Mouse (Mus musculus): ENCODE measurements around the gene Gtf2a2. TPM values are rescaled to one million over a fixed set of nuclear protein-coding genes. Genes with fewer than 3 reads are reported as not detected.

Gene Gtf2a2
- polyA plus RNA-seq, 1 experiment = 9.2 TPM

DNA sequence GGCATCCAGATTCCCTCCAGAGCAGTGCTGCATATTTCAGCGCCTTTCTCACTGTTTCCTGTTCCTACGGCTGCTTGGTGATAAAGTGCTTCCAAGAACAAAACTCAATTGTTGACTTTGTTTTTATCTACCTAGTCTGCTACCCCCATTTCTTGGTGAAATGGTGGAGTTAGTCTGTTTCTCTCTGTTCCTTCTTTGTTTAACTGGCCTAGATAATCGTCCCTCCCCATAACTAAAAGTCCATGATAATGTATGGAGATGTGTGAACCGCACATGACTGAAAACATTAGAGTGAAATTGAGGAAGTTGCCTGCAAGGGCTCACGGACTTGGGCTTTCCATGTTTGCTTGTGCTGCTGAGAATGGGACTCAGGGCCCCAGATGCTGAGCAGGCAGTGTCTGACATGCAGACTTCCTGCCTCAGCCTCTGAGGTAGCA is 19.5 kb upstream of the Gtf2a2 start:
- H3K27me3 ChIP-seq (ENCODE audit: control insufficient read depth) = no peaks in the 10 kb centered on the region
- no peak overlapping the region for H3K4me3 ChIP-seq (replicated peaks)
- TF ChIP-seq GATA1 (IDR thresholded peaks at IDR 0.05; ENCODE audit: low read length) = no peak
- no peak for TF ChIP-seq TAL1 (IDR thresholded peaks at IDR 0.05; ENCODE audit: low read length)
- peaks cover 44% of the 10 kb centered on the region for H3K4me1 ChIP-seq (ENCODE audit: control insufficient read depth)
- H3K9me3 ChIP-seq (ENCODE audit: control insufficient read depth, low read length) = no peaks in the 10 kb centered on the region
- peaks cover 57% of the 10 kb centered on the region for H3K36me3 ChIP-seq (ENCODE audit: control insufficient read depth)

DNA sequence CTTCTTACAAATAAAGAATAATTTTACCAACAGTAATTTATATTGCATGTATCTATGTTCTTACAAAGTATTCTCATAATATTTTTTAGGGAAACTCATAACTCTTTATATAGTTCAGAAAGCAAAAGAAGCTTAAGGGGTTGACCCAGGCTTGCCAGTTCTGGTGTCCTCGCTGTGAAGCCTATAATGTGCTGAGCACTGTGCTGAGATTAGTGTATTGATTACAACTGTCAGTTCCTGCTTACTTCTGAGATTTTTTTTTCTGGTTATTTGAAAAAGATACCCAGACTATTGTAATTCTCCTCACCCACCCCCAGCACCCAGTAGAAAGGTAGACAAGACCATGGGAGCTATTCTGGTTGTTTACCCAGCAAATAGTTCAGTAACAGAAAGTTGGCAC is 18.9 kb upstream of the Gtf2a2 start:
- H3K36me3 ChIP-seq (ENCODE audit: control insufficient read depth) = peaks cover 63% of the 10 kb centered on the region
- H3K27me3 ChIP-seq (ENCODE audit: control insufficient read depth) = no peaks in the 10 kb centered on the region
- no peak overlapping the region for H3K4me3 ChIP-seq (replicated peaks)
- no peak for TF ChIP-seq TAL1 (IDR thresholded peaks at IDR 0.05; ENCODE audit: low read length)
- TF ChIP-seq GATA1 (IDR thresholded peaks at IDR 0.05; ENCODE audit: low read length) = no peak
- peaks cover 44% of the 10 kb centered on the region for H3K4me1 ChIP-seq (ENCODE audit: control insufficient read depth)
- no peaks in the 10 kb centered on the region for H3K9me3 ChIP-seq (ENCODE audit: control insufficient read depth, low read length)

DNA sequence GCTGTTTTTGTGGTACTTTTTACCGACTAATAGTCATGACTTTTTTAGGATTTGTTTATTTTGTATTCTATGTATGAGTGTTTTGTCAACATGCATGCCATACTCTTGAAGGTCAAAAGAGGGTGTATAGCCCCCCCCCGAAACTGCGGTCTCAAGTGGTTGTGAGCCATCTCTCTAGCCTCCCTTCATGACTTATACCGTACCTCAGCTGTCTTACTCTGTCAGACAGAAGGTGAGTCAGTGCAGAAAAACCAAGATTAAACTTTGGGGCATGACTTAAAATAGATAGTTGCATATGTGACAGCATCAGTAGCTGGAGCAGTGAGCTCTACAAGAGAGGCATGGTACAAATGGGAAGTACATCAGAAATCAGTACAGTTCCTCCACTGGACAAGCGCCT is 17.8 kb upstream of the Gtf2a2 start:
- Histone ChIP-seq H3K27me3 (ENCODE audit: control insufficient read depth) (no peaks in the 10 kb centered on the region), H3K9me3 (ENCODE audit: control insufficient read depth, low read length) (peaks cover 2% of the 10 kb centered on the region; the same call in 1 of the 2 replicates), H3K36me3 (ENCODE audit: control insufficient read depth) (peaks cover 74% of the 10 kb centered on the region), H3K4me3 (replicated peaks) (no peak overlapping the region), H3K4me1 (ENCODE audit: control insufficient read depth) (peaks cover 37% of the 10 kb centered on the region)
- TF ChIP-seq GATA1 (IDR thresholded peaks at IDR 0.05; ENCODE audit: low read length) (no peak), TAL1 (IDR thresholded peaks at IDR 0.05; ENCODE audit: low read length) (no peak)

- H3K36me3 ChIP-seq (ENCODE audit: control insufficient read depth) = peaks cover 94% of the 10 kb centered on the region
- TF ChIP-seq TAL1 (IDR thresholded peaks at IDR 0.05; ENCODE audit: low read length) = no peak
- TF ChIP-seq GATA1 (IDR thresholded peaks at IDR 0.05; ENCODE audit: low read length) = no peak
- H3K4me1 ChIP-seq (ENCODE audit: control insufficient read depth) = no peaks in the 10 kb centered on the region
Measured at GRCm38 (mm10) chr9:69999318-69999717, 13.0 kb upstream of the Gtf2a2 start.

DNA sequence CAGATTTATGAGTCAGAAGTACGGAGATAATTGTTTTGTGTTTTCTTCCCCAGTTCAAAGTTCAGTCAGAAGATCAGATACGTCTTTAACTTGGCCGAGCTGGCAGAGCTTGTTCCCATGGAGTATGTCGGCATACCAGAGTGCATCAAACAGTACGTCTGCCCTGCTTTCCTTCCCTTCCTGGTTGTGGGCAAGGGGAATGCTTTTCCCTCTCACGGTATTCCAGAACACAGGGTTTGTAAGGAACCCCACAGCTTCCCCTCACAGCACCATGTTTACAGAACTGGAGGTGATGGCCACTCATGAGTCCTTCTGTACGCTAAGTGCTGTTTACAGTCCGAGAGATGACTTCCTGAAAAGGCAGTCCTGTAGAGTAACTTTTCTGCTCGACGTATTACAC is 8.8 kb upstream of the Gtf2a2 start:
- Histone ChIP-seq H3K4me3 (replicated peaks) (no peak overlapping the region), H3K4me1 (ENCODE audit: control insufficient read depth) (0 out of 2 replicates have a peak, but pooled peaks cover 1% of the 10 kb centered on the region), H3K9me3 (ENCODE audit: control insufficient read depth, low read length) (peaks cover 2% of the 10 kb centered on the region; the same call in 1 of the 2 replicates), H3K36me3 (ENCODE audit: control insufficient read depth) (peaks cover 90% of the 10 kb centered on the region), H3K27me3 (ENCODE audit: control insufficient read depth) (no peaks in the 10 kb centered on the region)
- TF ChIP-seq TAL1 (IDR thresholded peaks at IDR 0.05; ENCODE audit: low read length) (no peak), GATA1 (IDR thresholded peaks at IDR 0.05; ENCODE audit: low read length) (no peak)

More at GRCm38 (mm10) chr9:69999318-69999717, 13.0 kb upstream of the Gtf2a2 start:
- peaks cover 2% of the 10 kb centered on the region; the same call in 1 of the 2 replicates for H3K9me3 ChIP-seq (ENCODE audit: control insufficient read depth, low read length)
- no peaks in the 10 kb centered on the region for H3K27me3 ChIP-seq (ENCODE audit: control insufficient read depth)
- no peak overlapping the region for H3K4me3 ChIP-seq (replicated peaks)

- peaks cover 22% of the 10 kb centered on the region for H3K4me1 ChIP-seq (ENCODE audit: control insufficient read depth)
- no peak overlapping the region for H3K4me3 ChIP-seq (replicated peaks)
- no peaks in the 10 kb centered on the region for H3K27me3 ChIP-seq (ENCODE audit: control insufficient read depth)
- TF ChIP-seq GATA1 (IDR thresholded peaks at IDR 0.05; ENCODE audit: low read length) (no peak), TAL1 (IDR thresholded peaks at IDR 0.05; ENCODE audit: low read length) (no peak)
- H3K36me3 ChIP-seq (ENCODE audit: control insufficient read depth) = peaks cover 84% of the 10 kb centered on the region
- no peaks in the 10 kb centered on the region for H3K9me3 ChIP-seq (ENCODE audit: control insufficient read depth, low read length)
Measured at GRCm38 (mm10) chr9:70006984-70007383, 5.4 kb upstream of the Gtf2a2 start.

DNA sequence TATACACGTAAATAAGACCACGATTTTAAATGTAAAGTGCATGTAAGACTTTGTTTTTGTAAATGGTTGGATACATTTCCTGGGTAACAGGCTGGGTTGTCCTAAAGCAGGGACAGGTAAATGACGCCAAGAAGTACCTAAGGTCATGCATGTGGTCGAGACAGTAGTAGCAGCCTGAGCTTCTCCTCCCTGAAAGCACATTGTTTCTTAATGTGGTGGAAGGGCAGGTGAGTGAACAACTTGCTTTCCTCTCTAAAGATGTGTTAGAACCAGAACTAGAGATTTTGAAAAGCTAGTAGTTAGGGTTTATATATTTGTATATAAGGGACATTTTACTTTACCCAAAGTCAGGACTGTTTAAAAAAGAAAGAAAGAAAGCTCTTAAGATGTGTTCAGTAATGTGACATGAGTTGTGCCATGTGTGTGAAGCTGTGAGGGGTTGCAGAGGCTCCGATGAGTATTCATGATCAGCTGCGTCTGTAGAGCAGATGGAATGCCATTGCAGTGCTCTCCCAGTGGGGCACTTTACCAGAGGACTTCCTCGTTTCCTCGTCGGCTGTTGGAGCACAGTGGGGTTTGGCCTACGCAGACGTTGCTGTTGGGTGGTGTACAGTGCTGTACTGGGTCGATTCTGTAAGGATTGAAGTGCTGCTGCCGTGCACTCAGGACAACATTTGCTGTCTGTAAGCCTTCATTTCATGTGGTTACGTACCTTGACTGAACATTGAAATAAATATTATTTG is 4.7 kb upstream of the Gtf2a2 start:
- Histone ChIP-seq H3K9me3 (ENCODE audit: control insufficient read depth, low read length) (no peaks in the 10 kb centered on the region), H3K27me3 (ENCODE audit: control insufficient read depth) (no peaks in the 10 kb centered on the region), H3K4me3 (replicated peaks) (no peak overlapping the region), H3K4me1 (ENCODE audit: control insufficient read depth) (peaks cover 25% of the 10 kb centered on the region), H3K36me3 (ENCODE audit: control insufficient read depth) (peaks cover 77% of the 10 kb centered on the region)
- TF ChIP-seq GATA1 (IDR thresholded peaks at IDR 0.05; ENCODE audit: low read length) = no peak

DNA sequence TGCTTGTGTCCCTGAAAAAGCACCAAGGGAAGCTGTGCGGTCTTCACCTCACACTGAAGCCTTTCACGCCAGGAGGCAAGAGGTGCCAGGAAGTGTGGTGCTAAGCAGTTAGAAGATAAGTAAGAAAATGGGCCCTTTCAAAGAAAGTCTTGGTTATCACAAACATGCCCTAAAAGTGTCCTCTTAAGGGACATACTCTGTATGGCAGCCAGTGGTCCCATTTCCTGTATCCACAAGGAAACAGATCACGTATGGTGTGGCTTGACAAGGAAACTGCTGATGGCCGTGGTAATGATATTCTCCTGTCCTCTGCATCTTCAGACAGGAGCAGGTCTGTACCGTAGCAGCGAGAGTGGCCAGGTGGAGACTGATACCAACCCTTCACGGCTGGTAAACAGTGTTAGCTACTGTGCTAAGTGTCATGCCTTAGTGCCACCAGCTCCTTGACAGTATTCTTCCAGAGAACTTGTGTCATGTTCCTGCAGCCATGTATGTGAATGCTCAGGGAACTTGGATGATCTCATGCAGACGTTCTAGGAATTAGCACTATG is 2.5 kb upstream of the Gtf2a2 start:
- TF ChIP-seq TAL1 (IDR thresholded peaks at IDR 0.05; ENCODE audit: low read length) (no peak), GATA1 (IDR thresholded peaks at IDR 0.05; ENCODE audit: low read length) (no peak)
- Histone ChIP-seq H3K4me3 (replicated peaks) (no peak overlapping the region), H3K9me3 (ENCODE audit: control insufficient read depth, low read length) (no peaks in the 10 kb centered on the region), H3K36me3 (ENCODE audit: control insufficient read depth) (peaks cover 65% of the 10 kb centered on the region), H3K4me1 (ENCODE audit: control insufficient read depth) (peaks cover 42% of the 10 kb centered on the region), H3K27me3 (ENCODE audit: control insufficient read depth) (no peaks in the 10 kb centered on the region)

DNA sequence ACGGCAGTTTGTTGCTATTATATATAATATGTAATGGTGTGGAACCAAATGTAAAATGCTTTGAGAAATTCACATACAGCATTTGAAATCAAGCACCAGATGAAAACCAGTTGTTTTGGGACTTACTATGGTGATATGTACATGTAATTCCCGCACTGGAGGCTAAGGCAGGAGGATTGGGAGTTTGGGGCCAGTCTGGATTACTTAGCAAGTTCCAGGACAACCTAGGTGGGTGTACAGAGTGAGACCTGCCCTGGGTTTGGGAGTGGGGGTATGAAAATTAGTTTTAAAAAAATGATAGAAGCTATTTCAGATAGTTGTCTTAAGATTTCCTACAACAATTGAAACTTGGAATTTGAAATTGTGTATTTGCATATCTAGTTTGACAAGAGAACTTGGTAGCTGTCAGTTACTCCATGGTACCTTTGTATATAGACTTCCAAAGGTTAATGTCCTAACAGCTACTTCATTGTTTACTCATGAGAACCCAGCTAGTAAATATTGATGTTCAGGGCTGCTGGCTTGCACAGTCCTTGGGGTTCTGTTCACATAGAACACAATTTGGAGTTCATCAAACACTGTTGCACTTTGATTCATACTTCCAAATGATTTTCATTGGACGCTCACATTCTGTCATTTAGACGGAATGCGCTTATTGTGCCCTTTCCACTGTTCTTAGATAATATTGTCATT is 1.4 kb upstream of the Gtf2a2 start:
- Histone ChIP-seq H3K27me3 (ENCODE audit: control insufficient read depth) (no peaks in the 10 kb centered on the region), H3K36me3 (ENCODE audit: control insufficient read depth) (peaks cover 66% of the 10 kb centered on the region), H3K4me1 (ENCODE audit: control insufficient read depth) (peaks cover 49% of the 10 kb centered on the region), H3K9me3 (ENCODE audit: control insufficient read depth, low read length) (no peaks in the 10 kb centered on the region), H3K4me3 (replicated peaks) (no peak overlapping the region)
- TF ChIP-seq TAL1 (IDR thresholded peaks at IDR 0.05; ENCODE audit: low read length) = no peak
- TF ChIP-seq GATA1 (IDR thresholded peaks at IDR 0.05; ENCODE audit: low read length) = no peak
